Mouse (Mus musculus) inflammation-experienced regulatory T-cells, adult 6 months (primary cell): ENCODE results near the gene Wdr35. TPM values are rescaled to one million over a fixed set of nuclear protein-coding genes. Genes with fewer than 3 reads are reported as not detected.

Source experiments
- ATAC-seq: one replicate; pipeline ENCODE4 v1.8.0; 2017
- polyA plus RNA-seq, 3 experiments: library from polyadenylated mRNA; unstranded; fragments of 100-300 nt; shearing (Covaris generic); gene quantifications; one replicate each; pipeline ENCODE4 v1.2.1; 2017

Wdr35 gene
- polyA plus RNA-seq, 3 experiments from 2014 or later = 2.8 to 3.1 (median 2.9) TPM

DNA sequence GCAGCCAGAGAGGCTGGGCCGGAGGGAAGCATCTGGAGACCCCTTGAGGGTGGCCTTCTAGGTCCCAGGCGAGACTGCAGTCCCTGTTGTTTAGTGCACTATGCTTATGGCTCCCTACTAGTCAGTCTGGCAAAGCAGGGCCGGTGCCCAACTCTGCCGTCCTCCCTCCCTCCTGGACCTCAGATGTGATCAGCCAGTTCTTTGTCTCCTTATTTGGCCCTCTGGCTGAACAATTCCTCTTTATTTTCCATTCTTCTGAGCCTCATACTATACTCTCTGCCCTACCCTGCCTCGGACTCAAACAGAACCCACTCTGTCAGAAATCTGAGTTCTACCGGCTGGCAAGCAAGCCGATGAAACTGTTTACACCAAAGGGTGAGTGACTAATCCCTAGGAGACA lies 79.7 kb downstream of the Wdr35 start:
- ATAC-seq = no peak

DNA sequence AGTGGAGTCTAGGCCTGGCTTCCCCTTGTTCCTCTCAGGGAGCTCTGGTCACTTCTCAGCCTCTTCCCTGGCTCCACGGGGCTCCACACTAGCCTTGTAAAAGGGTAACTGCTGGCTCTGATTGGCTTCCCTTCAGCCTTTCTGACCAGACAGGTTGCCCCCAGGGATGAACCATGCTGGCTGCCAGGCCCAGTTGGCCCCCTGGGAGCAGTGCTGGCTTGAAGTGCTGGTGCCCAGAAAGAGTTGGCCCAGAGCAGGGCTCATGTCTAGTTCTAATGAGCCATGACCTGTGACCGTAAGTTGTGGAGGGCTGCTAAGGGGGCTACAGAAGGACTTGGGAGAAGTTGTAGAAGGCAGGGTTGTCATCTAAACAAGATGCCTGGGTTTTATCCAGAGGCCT lies 80.3 kb downstream of the Wdr35 start:
- no peak for ATAC-seq

DNA sequence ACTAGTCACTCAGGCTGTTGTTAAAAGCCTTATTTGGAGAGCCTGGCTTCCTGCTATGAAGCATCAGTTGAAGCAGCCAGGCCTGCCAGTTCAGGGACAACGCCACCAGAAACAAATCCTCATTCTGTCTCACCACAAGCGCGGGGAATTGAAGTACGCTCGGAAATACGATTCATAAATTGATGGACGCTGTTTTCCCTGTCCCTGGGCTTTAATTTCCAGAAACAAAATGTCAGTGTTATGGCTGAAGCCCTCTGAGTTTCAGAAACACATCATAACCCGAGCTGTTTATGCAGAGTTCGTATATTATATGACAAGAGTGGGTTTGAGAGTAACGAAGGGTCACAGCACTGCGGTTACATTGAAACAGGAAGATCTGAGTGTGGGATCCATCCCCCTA lies 81.6 kb downstream of the Wdr35 start:
- no peak for ATAC-seq

DNA sequence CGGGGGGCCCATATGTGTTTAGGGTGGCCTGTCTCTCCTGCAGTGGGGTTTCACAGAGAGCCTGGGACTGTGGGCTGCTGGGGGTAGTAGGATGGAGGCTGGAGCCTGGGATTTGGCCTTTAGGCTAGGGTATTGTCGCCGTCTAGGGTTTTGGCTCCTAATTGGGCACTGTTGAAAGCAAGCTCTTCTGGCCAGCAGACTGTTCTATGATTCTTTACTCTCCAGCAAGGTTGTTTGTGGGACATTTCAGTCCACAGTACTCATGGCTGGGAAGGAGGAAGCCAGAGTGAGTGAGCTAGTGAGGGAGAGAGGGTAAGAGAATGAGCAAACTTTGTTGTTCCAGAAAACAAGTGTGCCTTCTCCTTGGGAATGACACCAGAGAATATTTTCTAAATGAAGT lies 85.8 kb downstream of the Wdr35 start:
- ATAC-seq = no peak

DNA sequence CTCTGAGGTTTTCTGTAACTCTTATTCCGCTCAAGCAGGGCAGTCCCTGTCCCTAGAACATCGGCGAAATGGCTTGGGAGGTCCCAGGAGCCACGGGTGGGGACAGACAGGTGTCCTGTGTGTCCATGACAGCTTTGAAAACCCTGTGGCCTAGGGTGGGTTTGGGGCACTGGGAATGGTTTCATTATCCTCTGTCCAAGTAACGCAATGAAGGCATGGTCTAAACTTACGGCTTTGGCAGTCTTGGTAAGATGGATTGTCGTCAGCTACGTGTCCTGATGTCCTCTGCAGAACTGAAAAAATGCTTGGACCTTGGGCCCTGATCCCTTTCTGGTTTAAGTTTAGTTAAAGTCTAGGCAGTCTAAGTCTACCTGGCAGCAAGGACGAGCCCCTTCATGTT lies 86.3 kb downstream of the Wdr35 start:
- ATAC-seq = no peak

DNA sequence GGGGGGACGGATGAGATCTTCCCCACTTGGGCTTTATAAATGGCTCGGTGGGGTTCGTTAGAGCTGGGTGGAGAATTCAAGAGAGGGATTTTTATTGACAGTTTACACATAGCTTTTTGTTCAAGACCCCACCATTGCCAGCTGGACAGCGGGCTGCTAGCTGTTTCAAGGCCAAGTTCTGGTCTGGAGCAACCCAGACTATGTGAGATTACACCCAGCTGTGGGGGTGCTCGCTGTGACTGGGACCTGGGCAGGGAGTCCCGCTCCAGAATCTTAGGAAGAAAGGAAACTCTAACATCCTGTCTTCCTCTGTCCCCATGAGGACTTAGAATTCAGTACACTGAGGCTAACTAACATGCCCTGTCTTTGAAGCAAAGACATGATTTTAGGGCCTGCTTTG lies 89.9 kb downstream of the Wdr35 start:
- ATAC-seq = no peak

DNA sequence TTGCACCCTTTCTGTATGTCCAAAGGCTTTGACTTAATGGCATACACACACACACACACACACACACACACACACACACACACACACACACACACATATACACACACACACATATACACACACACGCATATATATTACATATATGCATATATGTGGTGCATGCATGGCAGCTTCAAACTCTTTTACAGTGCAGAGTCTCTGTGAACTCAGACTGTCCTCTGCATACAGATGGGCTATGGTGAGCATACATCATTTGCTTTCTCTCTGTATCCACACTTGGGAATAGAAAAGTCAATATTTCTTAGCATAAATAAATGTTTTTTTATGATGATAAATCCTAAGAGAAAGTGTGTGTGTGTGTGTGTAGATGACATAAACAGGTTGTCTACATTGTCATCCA lies 97.4 kb downstream of the Wdr35 start:
- ATAC-seq = no peak

DNA sequence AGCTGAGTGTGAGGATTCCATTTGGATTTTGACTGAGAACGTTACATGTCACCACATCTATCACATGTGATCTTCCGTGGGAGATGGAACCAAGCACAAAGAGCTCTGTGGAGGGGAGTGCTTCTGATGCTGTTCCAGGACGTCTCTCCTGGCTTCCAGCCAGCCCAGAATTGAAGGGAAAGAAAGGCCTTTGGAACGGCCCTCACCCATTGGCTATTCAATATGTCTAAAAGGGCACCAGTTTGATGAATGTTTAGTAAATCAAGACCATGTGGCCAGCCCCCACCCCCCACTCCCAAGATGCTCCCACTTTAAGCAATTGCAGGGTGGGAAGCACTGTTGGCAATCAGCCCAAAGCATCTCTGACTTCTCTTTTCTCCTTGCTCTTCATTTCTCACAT lies 97.8 kb downstream of the Wdr35 start:
- ATAC-seq = no peak

DNA sequence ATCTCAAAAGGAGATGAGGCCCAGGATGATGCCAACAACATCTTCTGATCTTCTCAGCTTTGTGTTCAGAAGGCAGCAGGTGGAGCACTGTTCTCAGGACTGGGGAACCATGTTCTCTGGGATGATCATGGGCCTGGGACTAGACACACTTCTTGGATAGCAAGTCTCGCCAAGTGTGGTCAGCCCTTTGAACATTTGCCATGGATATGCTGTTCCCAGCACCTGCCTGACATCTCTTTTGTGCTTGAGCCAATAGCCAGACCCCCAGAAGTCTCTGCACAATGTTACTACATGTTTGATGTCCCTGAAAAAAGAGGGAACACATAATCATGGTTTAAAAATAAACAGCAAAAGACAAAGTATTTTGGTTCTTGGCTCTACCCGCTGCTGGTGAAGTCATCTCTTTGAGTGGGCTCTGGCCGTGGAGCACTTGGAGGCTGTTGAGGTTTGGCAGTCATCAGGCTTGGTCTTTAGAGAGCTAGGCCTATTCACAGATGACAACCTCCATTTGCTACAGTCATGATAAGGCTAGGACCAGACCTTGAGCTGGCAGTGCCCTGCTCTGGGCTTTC lies 103.9 kb downstream of the Wdr35 start:
- ATAC-seq = no peak

Other genes starting within 250 kb of the Wdr35 start
- under 1 TPM in 2 of 3 experiments, not detected in 1; 0.30 to 0.74 TPM for gene Sdc1, start 202.6 kb upstream of the Wdr35 start, polyA plus RNA-seq
- 100 to 1,000 TPM; 117 to 185 (median 137) TPM for gene Laptm4a, start 52.2 kb upstream of the Wdr35 start, polyA plus RNA-seq
- gene Matn3, start 26.0 kb upstream of the Wdr35 start, polyA plus RNA-seq = not detected
- 10 to 100 TPM in 1 of 3 experiments, 1 to 10 TPM in 2; 8.2 to 10.2 (median 9.2) TPM for gene Ttc32, start 56.1 kb downstream of the Wdr35 start, polyA plus RNA-seq